Mouse (Mus musculus): ENCODE data around the gene Ackr4. TPM values are rescaled to one million over a fixed set of nuclear protein-coding genes. Genes with fewer than 3 reads are reported as not detected.

The Ackr4 gene
- polyA plus RNA-seq, 1 experiment from 2014 or later, result 1.6 TPM

DNA sequence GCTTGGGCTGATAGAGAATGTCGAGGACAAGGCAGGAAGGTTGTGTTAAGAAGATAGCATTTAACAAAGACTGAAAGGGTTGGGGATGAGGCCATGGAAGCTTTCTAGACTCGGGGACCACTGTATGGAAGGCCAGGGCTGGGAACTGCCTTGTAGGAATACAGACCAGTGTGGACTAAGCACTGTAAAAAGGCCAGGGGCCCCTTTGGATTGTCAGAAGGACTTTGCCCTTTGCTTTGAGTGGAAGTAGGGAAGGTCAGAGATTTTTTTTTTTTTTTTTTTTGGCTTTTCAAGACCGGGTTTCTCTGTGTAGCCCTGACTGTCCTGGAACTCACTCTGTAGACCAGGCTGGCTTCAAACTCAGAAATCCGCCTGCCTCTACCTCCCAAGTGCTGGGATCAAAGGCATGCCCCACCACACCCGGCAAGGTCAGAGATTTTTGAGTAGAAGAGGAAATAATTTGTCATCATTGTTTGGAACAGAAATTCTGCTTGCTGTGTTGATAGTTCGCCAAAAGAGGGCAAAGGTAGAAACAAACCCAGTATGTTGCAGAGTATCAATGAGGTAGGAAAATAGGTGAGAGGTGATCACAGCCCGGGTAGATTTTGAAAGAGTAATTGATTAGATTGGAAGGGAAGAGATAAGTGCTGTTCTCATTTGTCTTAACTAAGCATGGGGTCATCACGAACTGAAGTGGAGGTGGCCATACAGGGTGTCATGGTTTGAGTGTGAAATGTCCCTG is 55.7 kb downstream of the Ackr4 start:
- ATAC-seq (ENCODE audit: low FRiP score, low read depth), result no peak
- no peaks in the 10 kb centered on the region for H3K4me1 ChIP-seq (replicated peaks)

DNA sequence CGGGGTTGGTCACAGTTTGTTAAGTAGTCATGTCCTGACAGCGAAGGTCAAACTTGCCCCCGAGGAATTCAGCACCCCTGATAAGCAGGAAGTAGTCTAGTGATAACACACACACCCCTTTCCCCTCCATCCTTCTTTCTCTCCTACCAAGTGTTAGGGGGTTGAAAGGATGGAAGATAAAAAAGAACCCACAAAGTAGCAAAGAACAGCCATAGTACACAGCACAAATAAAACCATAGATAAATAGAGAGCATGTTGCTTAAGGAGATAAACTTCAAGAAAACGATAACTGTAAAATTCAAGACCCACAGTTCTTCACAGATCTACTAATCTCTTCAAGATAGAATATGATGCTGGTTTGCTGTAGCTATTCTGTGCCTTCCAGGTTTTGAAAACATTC is 56.5 kb downstream of the Ackr4 start:
- WGBS, result 78% methylated on average over 4 of the region's 4 CpGs
- no peak for ATAC-seq (ENCODE audit: low FRiP score, low read depth)

More for the DNA sequence above, 55.7 kb downstream of the Ackr4 start:
- H3K4me2 ChIP-seq, result no peak overlapping the region
- no peak overlapping the region for H3K4me3 ChIP-seq
- H3K27ac ChIP-seq (replicated peaks), result no peak overlapping the region
- no peak overlapping the region for H3K9ac ChIP-seq
- WGBS, result 81% methylated on average over 8 of the region's 8 CpGs
- no peaks in the 10 kb centered on the region for H3K9me3 ChIP-seq
- no peaks in the 10 kb centered on the region for H3K36me3 ChIP-seq
- no peaks in the 10 kb centered on the region for H3K27me3 ChIP-seq

DNA sequence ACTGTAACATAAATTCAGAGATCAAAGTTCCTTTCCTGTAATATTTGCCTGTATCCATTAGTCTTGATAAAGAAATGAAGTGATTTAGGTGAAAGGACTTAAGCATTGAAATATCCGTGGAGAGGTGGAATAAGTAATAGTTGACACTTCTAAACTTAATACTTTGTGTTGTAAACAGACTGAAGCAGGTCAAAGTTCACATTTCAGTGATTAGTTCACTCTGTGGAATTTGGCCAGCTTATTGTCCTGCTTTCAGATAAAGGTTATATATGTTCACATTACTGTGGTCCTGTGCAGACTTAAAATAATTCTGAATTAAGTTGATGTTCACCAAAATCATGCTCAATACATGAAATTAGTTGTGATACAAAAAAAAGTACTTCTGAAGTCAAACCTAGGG is 62.2 kb downstream of the Ackr4 start:
- H3K4me2 ChIP-seq, result no peak overlapping the region
- no peak overlapping the region for H3K27ac ChIP-seq (replicated peaks)
- no peaks in the 10 kb centered on the region for H3K27me3 ChIP-seq
- no peak overlapping the region for H3K4me3 ChIP-seq
- no peak for ATAC-seq (ENCODE audit: low FRiP score, low read depth)
- WGBS, result 43% methylated on average over 1 of the region's 1 CpGs
- H3K36me3 ChIP-seq, result peaks cover 11% of the 10 kb centered on the region
- no peaks in the 10 kb centered on the region for H3K9me3 ChIP-seq
- H3K4me1 ChIP-seq (replicated peaks), result peaks cover 27% of the 10 kb centered on the region
- H3K9ac ChIP-seq, result no peak overlapping the region

More for the DNA sequence above, 56.5 kb downstream of the Ackr4 start:
- H3K27me3 ChIP-seq, result no peaks in the 10 kb centered on the region
- no peaks in the 10 kb centered on the region for H3K9me3 ChIP-seq
- no peak overlapping the region for H3K4me3 ChIP-seq
- no peak overlapping the region for H3K4me2 ChIP-seq
- no peak overlapping the region for H3K9ac ChIP-seq
- no peak overlapping the region for H3K27ac ChIP-seq (replicated peaks)
- no peaks in the 10 kb centered on the region for H3K4me1 ChIP-seq (replicated peaks)
- H3K36me3 ChIP-seq, result no peaks in the 10 kb centered on the region

DNA sequence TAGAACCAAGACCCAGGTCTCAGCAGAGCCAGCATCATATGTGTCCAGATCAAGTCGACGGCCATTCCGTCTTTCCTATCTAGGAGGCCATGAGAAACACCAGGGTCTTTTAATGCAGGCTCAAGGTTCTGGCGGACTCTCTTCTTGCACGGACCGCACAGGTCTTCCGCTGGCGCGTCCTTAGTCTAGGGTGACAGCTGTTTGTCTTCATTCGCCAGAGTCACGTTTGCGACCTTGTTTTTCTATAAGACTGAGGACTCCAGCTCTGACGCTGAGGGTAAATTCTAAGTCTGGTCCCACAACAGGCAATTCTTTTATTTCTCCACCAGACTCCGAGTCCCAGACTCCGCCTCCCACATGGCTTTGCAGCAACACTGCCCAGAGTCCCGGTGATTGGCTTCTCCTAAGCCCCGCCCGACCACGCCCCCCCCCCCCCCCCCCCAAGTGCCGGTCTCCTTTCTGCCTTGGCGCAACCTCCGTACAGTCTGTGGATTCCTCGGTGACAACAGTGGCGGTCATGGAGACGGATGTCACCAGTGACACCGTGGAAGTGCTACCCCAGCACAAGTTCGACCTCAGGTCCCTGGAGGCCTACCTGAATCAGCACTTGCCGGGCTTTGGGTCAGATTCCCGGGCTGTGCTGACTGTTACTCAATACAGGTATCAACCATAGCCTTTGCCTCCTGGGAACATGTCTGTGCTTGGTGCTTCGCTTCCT is 63.3 kb downstream of the Ackr4 start, which contains the start of gene Acad11:
Gene Acad11, plus strand, starts transcription at position 134 of the 718 bp plus-strand sequence.
- Histone ChIP-seq H3K27ac (replicated peaks) (peak within 1 kb of the TSS; percentile 80), H3K9me3 (no peaks in the 10 kb centered on the region), H3K4me1 (replicated peaks) (peaks cover 27% of the 10 kb centered on the region), H3K4me3 (peak within 1 kb of the TSS; percentile 84), H3K9ac (peak within 1 kb of the TSS; percentile 85), H3K27me3 (no peaks in the 10 kb centered on the region), H3K36me3 (peaks cover 16% of the 10 kb centered on the region), H3K4me2 (peak within 1 kb of the TSS; percentile 94)
- ATAC-seq (ENCODE audit: low FRiP score, low read depth), result peak; percentile 99
- WGBS, result under 1% methylated on average over 29 of the region's 30 CpGs

DNA sequence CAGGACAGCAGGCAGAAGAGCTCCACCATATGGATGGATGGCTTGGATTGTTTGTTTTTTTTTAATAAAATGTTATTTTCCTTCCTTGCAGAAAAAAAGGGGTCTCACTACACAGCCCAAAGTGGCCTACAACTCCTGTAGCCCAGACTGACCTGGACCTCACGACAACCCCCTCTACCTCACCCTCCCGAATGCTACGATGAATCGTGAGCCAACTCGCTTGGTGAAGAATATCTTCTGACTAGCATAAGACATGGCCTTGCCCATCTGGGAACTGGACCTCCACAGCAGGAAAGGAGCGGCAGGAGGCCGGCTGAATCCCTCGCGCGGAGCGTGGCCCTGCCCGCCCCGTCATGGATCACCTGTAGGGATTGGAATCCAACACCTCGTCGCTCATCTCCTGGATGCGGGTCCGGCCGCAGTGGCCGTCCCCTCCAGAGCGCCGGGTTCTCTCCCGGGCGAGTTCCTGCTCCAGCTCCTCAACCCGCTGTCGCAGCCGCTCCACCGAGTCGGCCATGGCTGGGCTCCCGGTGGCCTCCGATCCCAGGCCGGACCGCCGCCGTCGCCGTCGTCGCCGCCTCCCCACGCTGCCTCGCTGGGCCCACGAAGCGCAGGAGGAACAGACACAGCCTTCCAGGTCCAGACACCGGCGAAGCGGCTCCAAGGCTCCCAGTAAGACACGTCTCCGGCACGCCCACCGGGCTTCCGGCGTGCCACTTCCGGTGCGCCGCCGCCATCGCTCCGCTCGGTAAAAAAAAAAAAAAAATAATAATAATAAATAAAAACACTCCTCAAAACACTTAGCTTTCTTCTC is 64.1 kb downstream of the Ackr4 start, which contains the start of gene Uba5:
Gene Uba5, minus strand, starts transcription at position 705 of the 814 bp plus-strand sequence.
- WGBS, result under 1% methylated on average over 59 of the region's 59 CpGs
- peaks cover 27% of the 10 kb centered on the region for H3K4me1 ChIP-seq (replicated peaks)
- H3K9me3 ChIP-seq, result no peaks in the 10 kb centered on the region
- H3K27me3 ChIP-seq, result no peaks in the 10 kb centered on the region
- peak within 1 kb of the TSS; percentile 84 for H3K4me3 ChIP-seq
- H3K36me3 ChIP-seq, result peaks cover 24% of the 10 kb centered on the region
- peak within 1 kb of the TSS; percentile 80 for H3K27ac ChIP-seq (replicated peaks)
- peak within 1 kb of the TSS; percentile 85 for H3K9ac ChIP-seq
- ATAC-seq (ENCODE audit: low FRiP score, low read depth), result peak; percentile 82
- peak within 1 kb of the TSS; percentile 94 for H3K4me2 ChIP-seq

DNA sequence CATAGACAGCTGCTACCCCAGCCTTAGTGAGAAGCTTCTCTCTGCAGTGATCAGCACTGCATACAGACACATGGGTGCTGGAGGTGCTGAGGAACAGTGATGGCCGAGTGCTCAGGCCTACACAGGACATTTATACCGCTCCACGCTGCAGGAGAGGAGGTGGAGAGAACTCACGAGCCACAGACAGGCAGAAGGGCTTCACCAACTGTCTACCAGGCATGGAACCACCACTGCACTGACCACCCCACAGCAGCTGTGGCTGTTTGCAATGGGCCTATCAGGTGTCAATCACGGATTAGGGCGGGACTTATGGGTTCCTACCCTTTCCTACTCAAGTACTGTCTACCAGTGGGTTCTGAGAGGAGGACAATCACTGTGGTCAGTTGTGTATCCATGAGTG is 75.7 kb downstream of the Ackr4 start:
- Histone ChIP-seq H3K36me3 (peaks cover 91% of the 10 kb centered on the region), H3K27me3 (no peaks in the 10 kb centered on the region), H3K4me1 (replicated peaks) (no peaks in the 10 kb centered on the region), H3K27ac (replicated peaks) (no peak overlapping the region), H3K9me3 (no peaks in the 10 kb centered on the region), H3K4me3 (no peak overlapping the region), H3K9ac (no peak overlapping the region), H3K4me2 (no peak overlapping the region)
- ATAC-seq (ENCODE audit: low FRiP score, low read depth), result no peak
- WGBS, result 96% methylated on average over 6 of the region's 6 CpGs

DNA sequence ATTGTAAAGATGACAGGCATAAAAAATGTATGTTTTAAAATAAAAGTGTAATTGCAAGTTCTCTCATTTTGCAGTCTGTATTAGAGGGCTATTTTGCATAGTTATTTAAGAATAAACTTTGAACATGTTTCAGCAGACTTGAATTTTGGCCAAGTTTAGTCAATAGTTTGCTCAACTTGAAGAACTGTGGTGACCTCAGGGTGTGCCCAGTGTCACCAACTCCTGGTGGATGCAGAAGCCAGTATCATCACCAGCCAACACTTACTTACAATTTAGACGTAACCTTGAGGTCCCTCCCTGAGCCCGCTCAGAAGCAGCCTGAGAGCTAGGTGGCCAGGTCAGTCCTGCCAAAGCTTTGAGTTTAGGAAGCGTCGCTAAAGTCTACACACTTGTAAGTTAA is 83.1 kb downstream of the Ackr4 start:
- no peak for ATAC-seq (ENCODE audit: low FRiP score, low read depth)
- Histone ChIP-seq H3K4me1 (replicated peaks) (no peaks in the 10 kb centered on the region), H3K9me3 (no peaks in the 10 kb centered on the region), H3K27ac (replicated peaks) (no peak overlapping the region), H3K9ac (no peak overlapping the region), H3K27me3 (no peaks in the 10 kb centered on the region), H3K36me3 (peaks cover 43% of the 10 kb centered on the region), H3K4me2 (no peak overlapping the region), H3K4me3 (no peak overlapping the region)
- WGBS, result 91% methylated on average over 4 of the region's 4 CpGs

DNA sequence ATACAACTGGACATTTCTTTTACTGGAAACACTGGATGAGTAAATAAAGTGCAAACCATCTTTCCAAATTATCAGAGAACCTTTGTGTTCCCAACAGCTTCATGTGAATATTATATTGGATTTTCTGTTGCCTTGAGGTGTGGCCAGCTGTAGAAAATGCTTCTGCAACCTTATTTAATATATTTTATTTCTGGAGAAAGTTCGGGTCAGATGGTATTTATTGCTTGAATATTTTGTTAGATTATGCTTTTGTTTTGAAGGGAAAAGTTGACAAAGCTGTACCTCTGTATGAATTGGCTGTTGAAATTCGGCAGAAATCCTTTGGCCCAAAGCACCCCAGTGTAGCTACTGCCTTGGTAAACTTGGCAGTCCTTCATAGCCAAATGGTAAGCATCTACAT is 86.4 kb downstream of the Ackr4 start, which contains the start of gene Gm28305:
Gene Gm28305, plus strand, starts transcription at position 301 of the 400 bp plus-strand sequence.
- no peak within 1 kb of the TSS for H3K4me3 ChIP-seq
- peaks cover 25% of the 10 kb centered on the region for H3K36me3 ChIP-seq
- no peaks in the 10 kb centered on the region for H3K27me3 ChIP-seq
- H3K4me1 ChIP-seq (replicated peaks), result no peaks in the 10 kb centered on the region
- no peak within 1 kb of the TSS for H3K9ac ChIP-seq
- no peak within 1 kb of the TSS for H3K4me2 ChIP-seq
- WGBS, result 69% methylated on average over 2 of the region's 2 CpGs
- no peak for ATAC-seq (ENCODE audit: low FRiP score, low read depth)
- no peaks in the 10 kb centered on the region for H3K9me3 ChIP-seq
- no peak within 1 kb of the TSS for H3K27ac ChIP-seq (replicated peaks)

DNA sequence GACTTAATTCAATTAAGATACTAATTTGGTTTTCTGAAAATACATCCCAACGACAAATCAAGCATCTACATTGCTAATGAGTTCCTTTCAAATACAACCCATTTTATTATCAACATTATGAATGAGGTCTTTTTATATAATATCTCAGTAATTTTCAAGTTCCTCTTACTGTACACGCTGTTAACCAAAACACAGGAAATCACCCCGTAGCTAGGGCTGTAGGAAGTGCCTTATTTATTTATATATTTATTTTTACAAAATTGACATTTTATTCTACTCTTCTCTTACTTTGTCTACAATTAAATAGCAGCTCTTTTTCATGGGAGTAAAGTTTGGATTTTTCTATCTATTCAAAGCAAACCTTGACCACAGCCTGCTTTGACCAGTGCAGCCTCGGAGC is 87.0 kb downstream of the Ackr4 start:
- H3K4me3 ChIP-seq, result no peak overlapping the region
- no peak for ATAC-seq (ENCODE audit: low FRiP score, low read depth)
- no peaks in the 10 kb centered on the region for H3K9me3 ChIP-seq
- 87% methylated on average over 4 of the region's 4 CpGs for WGBS
- no peaks in the 10 kb centered on the region for H3K4me1 ChIP-seq (replicated peaks)
- H3K27me3 ChIP-seq, result no peaks in the 10 kb centered on the region
- H3K27ac ChIP-seq (replicated peaks), result no peak overlapping the region
- no peak overlapping the region for H3K9ac ChIP-seq
- H3K36me3 ChIP-seq, result peaks cover 22% of the 10 kb centered on the region
- no peak overlapping the region for H3K4me2 ChIP-seq

DNA sequence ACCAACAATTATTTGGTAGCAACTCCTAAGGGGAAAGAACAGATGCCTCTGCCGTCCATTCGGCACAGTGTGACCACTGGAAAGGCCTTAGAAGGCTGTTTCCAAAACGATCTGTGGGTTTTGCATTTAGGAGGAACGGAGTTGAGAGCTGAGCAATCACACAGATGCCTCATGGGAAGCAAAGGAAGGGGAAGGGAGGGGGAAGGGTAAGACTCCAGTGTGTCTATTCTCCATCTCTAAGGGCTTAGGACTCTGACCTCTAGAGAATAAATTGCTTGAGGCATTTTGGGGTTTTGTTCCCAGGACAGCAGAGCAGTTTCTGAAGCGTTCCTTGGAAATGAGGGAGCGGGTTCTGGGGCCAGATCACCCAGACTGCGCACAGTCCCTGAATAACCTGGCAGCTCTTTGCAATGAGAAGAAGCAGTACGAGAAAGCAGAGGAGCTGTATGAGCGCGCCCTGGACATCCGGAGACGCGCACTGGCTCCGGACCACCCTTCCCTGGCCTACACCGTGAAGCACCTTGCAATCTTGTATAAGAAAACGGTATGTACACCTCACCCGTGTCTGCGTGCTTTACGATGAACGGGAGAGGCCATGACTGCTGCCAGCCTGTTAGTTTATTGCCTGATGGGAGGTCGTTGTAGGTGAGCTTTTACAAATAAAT is 87.6 kb downstream of the Ackr4 start:
- Histone ChIP-seq H3K4me3 (no peak overlapping the region), H3K36me3 (peaks cover 17% of the 10 kb centered on the region), H3K27ac (replicated peaks) (no peak overlapping the region), H3K9me3 (no peaks in the 10 kb centered on the region), H3K4me2 (no peak overlapping the region), H3K9ac (no peak overlapping the region), H3K27me3 (no peaks in the 10 kb centered on the region), H3K4me1 (replicated peaks) (no peaks in the 10 kb centered on the region)
- 93% methylated on average over 21 of the region's 21 CpGs for WGBS
- ATAC-seq (ENCODE audit: low FRiP score, low read depth), result no peak

DNA sequence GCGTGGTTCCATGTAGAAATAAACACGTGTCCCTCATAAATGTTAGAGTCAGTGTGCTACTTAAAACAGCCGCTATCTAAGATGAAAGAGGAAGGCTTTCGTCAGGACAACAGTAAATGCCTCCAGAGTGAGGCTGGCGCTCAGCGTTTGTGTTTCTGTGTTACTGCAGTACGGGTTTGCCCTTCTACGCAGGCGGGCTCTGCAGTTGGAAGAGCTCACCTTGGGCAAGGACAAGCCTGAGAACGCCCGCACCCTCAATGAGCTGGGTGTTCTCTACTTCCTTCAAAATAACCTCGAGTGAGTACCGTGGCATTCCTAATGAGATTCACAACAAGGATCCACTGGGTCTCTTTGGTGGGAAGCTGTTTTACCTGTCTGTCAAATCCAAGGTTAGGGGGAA is 88.5 kb downstream of the Ackr4 start:
- peaks cover 14% of the 10 kb centered on the region; the same call in 1 of the 2 replicates for H3K36me3 ChIP-seq
- ATAC-seq (ENCODE audit: low FRiP score, low read depth), result no peak
- 95% methylated on average over 13 of the region's 13 CpGs for WGBS

More for the DNA sequence above, 88.5 kb downstream of the Ackr4 start:
- no peak overlapping the region for H3K4me2 ChIP-seq
- no peaks in the 10 kb centered on the region for H3K4me1 ChIP-seq (replicated peaks)
- no peak overlapping the region for H3K27ac ChIP-seq (replicated peaks)
- no peak overlapping the region for H3K4me3 ChIP-seq
- H3K27me3 ChIP-seq, result no peaks in the 10 kb centered on the region
- H3K9ac ChIP-seq, result no peak overlapping the region
- no peaks in the 10 kb centered on the region for H3K9me3 ChIP-seq
